Mouse (Mus musculus) thymus, adult 2 months (tissue): Measurements from ENCODE around the gene Gm1113.

Source experiments
- CTCF ChIP-seq: fragments of 200-500 bp; IDR thresholded peaks from 2 replicates; pipeline ENCODE4 v1.5.1; 2012; ENCODE audit warnings: mild to moderate bottlenecking, control low read depth, low read length, moderate library complexity, borderline replicate concordance; ENCODE audit not compliant: control insufficient read depth, poor library complexity, insufficient read depth; ENCODE audit errors: extremely low read depth
- POLR2A ChIP-seq: fragments of 200-500 bp; IDR thresholded peaks from 2 replicates; pipeline ENCODE4 v1.6.1; 2012; ENCODE audit warnings: mild to moderate bottlenecking, low read length, control low read depth, moderate library complexity; ENCODE audit not compliant: control insufficient read depth, poor library complexity, insufficient read depth; ENCODE audit errors: extremely low read depth

DNA sequence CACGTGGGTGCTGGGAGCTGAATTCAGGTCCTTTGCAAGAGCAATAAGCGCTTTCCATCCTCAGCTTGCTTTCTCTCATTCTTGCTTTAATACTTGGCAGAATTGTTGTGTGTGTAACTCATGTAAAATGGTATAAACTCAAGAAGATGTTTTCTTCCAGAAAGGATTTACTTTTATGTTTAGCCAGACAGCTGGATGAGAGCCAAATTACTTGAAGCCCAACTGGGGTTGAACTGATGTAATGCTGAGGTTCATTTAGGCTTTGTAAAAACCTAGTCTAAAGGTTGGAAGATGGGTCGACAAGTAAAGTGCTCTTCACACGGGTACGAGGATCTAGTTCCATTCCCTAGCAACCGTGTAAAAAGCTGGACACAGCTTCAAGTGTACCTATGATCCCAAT is 18.1 kb downstream of the Gm1113 start:
- TF ChIP-seq CTCF (no peak), POLR2A (no peak)
